Comparison of ENCODE assay signal across 15 mouse cellular contexts in the genomic region with DNA sequence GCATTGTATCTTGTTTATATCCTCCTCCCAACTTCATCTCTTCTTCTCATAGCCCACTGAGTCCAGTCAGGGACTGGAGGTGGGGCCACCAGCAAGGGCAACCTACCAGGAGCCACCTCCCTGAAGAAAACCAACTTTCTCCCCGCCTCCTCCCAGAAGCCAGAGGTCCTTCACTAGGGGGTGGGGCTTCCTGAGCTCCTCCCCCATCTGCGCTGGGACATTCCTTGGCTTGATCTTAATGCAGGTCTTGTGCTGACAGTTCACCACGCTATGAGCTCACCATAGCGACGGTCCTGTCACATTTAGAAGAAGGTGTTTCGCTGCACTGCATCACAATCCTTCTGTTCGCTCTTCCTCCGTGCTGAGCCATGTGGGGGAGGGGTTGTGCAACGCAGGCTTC.
"Had no signal": no experiment of that assay in that cellular context is flagged by ENCODE, and none has a peak within 500 bp of the region (broad histone marks: within the 10 kb centered on the region; RNA-seq: fewer than 3 reads in every experiment).

No protein-coding gene starts in this region.

- H3K4me1 ChIP-seq: limb, embryonic 13.5 days; midbrain, embryonic 15.5 days; neural tube, embryonic 13.5 days had no signal

- DNase-seq: kidney, adult 11 months; kidney, adult 9 months; kidney, postnatal 36 days; left cerebral cortex, postnatal 4 days; lung, adult 18-20 months; right cerebral cortex, adult 18-20 months; right cerebral cortex, postnatal 25 days; thymus, postnatal 36 days had no signal

- H3K27me3 ChIP-seq: midbrain, embryonic 15.5 days; neural tube, embryonic 13.5 days had no signal

- H3K36me3 ChIP-seq: limb, embryonic 13.5 days; midbrain, embryonic 10.5 days; midbrain, embryonic 15.5 days; neural tube, embryonic 13.5 days had no signal

- H3K27ac ChIP-seq: kidney, postnatal 0 days; layer of hippocampus, adult 2 months; limb, embryonic 13.5 days; liver, embryonic 14.5 days; midbrain, embryonic 10.5 days; midbrain, embryonic 15.5 days; neural tube, embryonic 13.5 days had no signal

- ATAC-seq: midbrain, embryonic 15.5 days had no signal

- H3K4me3 ChIP-seq: layer of hippocampus, adult 2 months; limb, embryonic 13.5 days; midbrain, embryonic 10.5 days; midbrain, embryonic 15.5 days; neural tube, embryonic 13.5 days had no signal
